Mouse (Mus musculus) large intestine, adult 2 months (tissue): ENCODE measurements around the gene Pla2g4b. TPM values are rescaled to one million over a fixed set of nuclear protein-coding genes. Genes with fewer than 3 reads are reported as not detected.

ENCODE experiments used
- DNase-seq: peaks from one replicate; pipeline ENCODE4 v3.0.0-alpha.2; 2012; ENCODE audit warnings: low read depth, low spot score
- WGBS: fragments of 180-500 bp; shearing (Covaris S2); methylation state at CpG from one replicate; pipeline ENCODE4 v1.1.7; 2018; 5-methylcytosine and 5-hydroxymethylcytosine counted together
- polyA plus RNA-seq: library from polyadenylated mRNA; depleted of rRNA; stranded (reverse); fragments of >200 nt; gene quantifications from 2 replicates; pipeline ENCODE4 v1.2.3, GENCODE M21; 2012; rRNA removed

Pla2g4b gene
- polyA plus RNA-seq: 3.2 and 5.4 TPM in 2 replicates

- 83% methylated on average over 12 of the region's 12 CpGs for WGBS
- DNase-seq: no peak
Observed at GRCm38 (mm10) chr2:120032726-120033467, at the start of gene Pla2g4b. TSS of gene Pla2g4b (plus strand) at chr2:120033417.

GRCm38 (mm10) chr2:119985871-119986270, 47.3 kb upstream of the Pla2g4b start:
- 72% methylated on average over 8 of the region's 8 CpGs for WGBS

GRCm38 (mm10) chr2:119986369-119986768, 46.8 kb upstream of the Pla2g4b start:
- DNase-seq: no peak
- 64% methylated on average over 6 of the region's 6 CpGs for WGBS

More at GRCm38 (mm10) chr2:119985871-119986270, 47.3 kb upstream of the Pla2g4b start:
- DNase-seq: no peak

- 97% methylated on average over 2 of the region's 2 CpGs for WGBS
Observed at GRCm38 (mm10) chr2:119987441-119987840, 45.8 kb upstream of the Pla2g4b start.

GRCm38 (mm10) chr2:119988952-119989351, 44.3 kb upstream of the Pla2g4b start:
- no peak for DNase-seq
- 75% methylated on average over 4 of the region's 4 CpGs for WGBS

More at GRCm38 (mm10) chr2:119987441-119987840, 45.8 kb upstream of the Pla2g4b start:
- DNase-seq: no peak

- DNase-seq: no peak
- 54% methylated on average over 6 of the region's 6 CpGs for WGBS
Observed at GRCm38 (mm10) chr2:119990881-119991280, 42.3 kb upstream of the Pla2g4b start.

GRCm38 (mm10) chr2:119992349-119992748, 40.9 kb upstream of the Pla2g4b start:
- WGBS: 61% methylated on average over 2 of the region's 2 CpGs
- no peak for DNase-seq

- WGBS: 25% methylated on average over 2 of the region's 2 CpGs
- DNase-seq: no peak
Observed at GRCm38 (mm10) chr2:119993515-119993914, 39.7 kb upstream of the Pla2g4b start.

GRCm38 (mm10) chr2:119994839-119995238, 38.4 kb upstream of the Pla2g4b start:
- WGBS: 91% methylated on average over 6 of the region's 6 CpGs
- DNase-seq: no peak

GRCm38 (mm10) chr2:119995391-119996281, 37.6 kb upstream of the Pla2g4b start:
- 31% methylated on average over 9 of the region's 9 CpGs for WGBS
- no peak for DNase-seq

GRCm38 (mm10) chr2:119997354-119997753, 35.9 kb upstream of the Pla2g4b start:
- no peak for DNase-seq

GRCm38 (mm10) chr2:119999731-120000130, 33.5 kb upstream of the Pla2g4b start:
- no peak for DNase-seq
- WGBS: 93% methylated on average over 2 of the region's 2 CpGs

More at GRCm38 (mm10) chr2:119997354-119997753, 35.9 kb upstream of the Pla2g4b start:
- 75% methylated on average over 4 of the region's 4 CpGs for WGBS

GRCm38 (mm10) chr2:120000882-120001584, 32.2 kb upstream of the Pla2g4b start:
- 60% methylated on average over 3 of the region's 3 CpGs for WGBS
- no peak for DNase-seq

- WGBS: 71% methylated on average over 4 of the region's 4 CpGs
- no peak for DNase-seq
Observed at GRCm38 (mm10) chr2:120001956-120002355, 31.3 kb upstream of the Pla2g4b start.

- 91% methylated on average over 2 of the region's 2 CpGs for WGBS
- DNase-seq: no peak
Observed at GRCm38 (mm10) chr2:120003970-120004369, 29.2 kb upstream of the Pla2g4b start.

- no peak for DNase-seq
Observed at GRCm38 (mm10) chr2:120006696-120007095, 26.5 kb upstream of the Pla2g4b start.

GRCm38 (mm10) chr2:120007680-120008210, 25.5 kb upstream of the Pla2g4b start:
- DNase-seq: no peak
- 69% methylated on average over 4 of the region's 4 CpGs for WGBS

More at GRCm38 (mm10) chr2:120006696-120007095, 26.5 kb upstream of the Pla2g4b start:
- WGBS: 93% methylated on average over 7 of the region's 7 CpGs

GRCm38 (mm10) chr2:120008672-120009071, 24.5 kb upstream of the Pla2g4b start:
- DNase-seq: no peak
- WGBS: 65% methylated on average over 4 of the region's 4 CpGs

- WGBS: 80% methylated on average over 8 of the region's 8 CpGs
- no peak for DNase-seq
Observed at GRCm38 (mm10) chr2:120011462-120012200, 21.6 kb upstream of the Pla2g4b start.
